Mouse (Mus musculus): ENCODE data around the gene Hus1b. TPM values are rescaled to one million over a fixed set of nuclear protein-coding genes. Genes with fewer than 3 reads are reported as not detected.
A peak's percentile ranks its signal among the peaks of the same experiment; 100 is the strongest.

The Hus1b gene
- total and polyA plus RNA-seq, 3 experiments, result 0.08 to 0.19 TPM; not detected in 1

DNA sequence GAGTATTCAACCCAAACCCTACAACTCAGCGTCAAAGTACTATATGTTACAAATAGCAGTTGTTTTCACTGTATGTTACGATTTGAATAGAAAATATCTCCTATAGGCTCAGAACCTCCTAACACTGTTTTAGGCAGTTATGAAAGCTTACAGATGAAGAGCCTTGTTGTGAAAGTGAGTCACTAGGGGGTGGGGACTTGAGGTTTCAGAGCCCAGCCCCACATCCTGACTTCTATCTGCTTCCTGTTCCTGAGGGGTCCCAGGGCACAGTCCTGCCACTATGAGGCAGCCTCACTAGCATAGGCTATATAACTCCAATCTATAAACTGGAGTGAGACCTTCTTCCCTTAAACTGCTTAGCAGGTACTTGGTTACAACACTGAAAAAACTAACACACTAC lies 24.5 kb upstream of the Hus1b start:
- H3K27ac ChIP-seq (ENCODE audit: control insufficient read depth, low read depth, low read length), result peak overlapping the region; percentile 82
- DNase-seq (ENCODE audit: low read depth, low spot score), result peak; percentile 92
- H3K9ac ChIP-seq (ENCODE audit: control insufficient read depth, low read depth, low read length, poor library complexity, severe bottlenecking), result peak overlapping the region; percentile 47
- TF ChIP-seq POLR2AphosphoS2 (IDR thresholded peaks at IDR 0.05; ENCODE audit: low read length) (no peak), TBP (IDR thresholded peaks at IDR 0.05; ENCODE audit: low read depth, low read length) (peak; percentile 71; the same call in 1 of the 2 replicates), CHD1 (IDR thresholded peaks at IDR 0.05; ENCODE audit: low read depth, low read length) (no peak), JUND (IDR thresholded peaks at IDR 0.05; ENCODE audit: low read depth, low read length) (no peak), RCOR1 (IDR thresholded peaks at IDR 0.05; ENCODE audit: low read depth, low read length) (no peak), KAT2A (conservative IDR thresholded peaks at IDR 0.05; ENCODE audit: low read depth, low read length) (no peak), MAZ (IDR thresholded peaks at IDR 0.05; ENCODE audit: low read depth, low read length) (no peak), ETS1 (IDR thresholded peaks at IDR 0.05; ENCODE audit: low read depth, low read length) (peak; percentile 60), GATA1 (IDR thresholded peaks at IDR 0.05; ENCODE audit: low read depth, low read length) (no peak), MYC (IDR thresholded peaks at IDR 0.05; ENCODE audit: low read depth, low read length) (no peak), ZNF384 (IDR thresholded peaks at IDR 0.05; ENCODE audit: low read depth, low read length) (no peak), ELF1 (IDR thresholded peaks at IDR 0.05; ENCODE audit: low read depth, low read length) (peak; percentile 63), GABPA (IDR thresholded peaks at IDR 0.05; ENCODE audit: low read depth, low read length) (no peak), SIN3A (IDR thresholded peaks at IDR 0.05; ENCODE audit: low read length) (peak; percentile 53; the same call in 1 of the 2 replicates), MAFK (IDR thresholded peaks at IDR 0.05; ENCODE audit: borderline replicate concordance, low read depth, low read length) (no peak), EP300 (IDR thresholded peaks at IDR 0.05; ENCODE audit: low read depth in 1 of 2, low read length in 2 of 2) (peak; percentile 38 to 47; a peak in 2 of 4 replicates), CHD2 (IDR thresholded peaks at IDR 0.05; ENCODE audit: low read length) (no peak), MXI1 (IDR thresholded peaks at IDR 0.05; ENCODE audit: low read depth, low read length) (peak; percentile 63; the same call in 1 of the 2 replicates), POLR2AphosphoS5 (IDR thresholded peaks at IDR 0.05; ENCODE audit: borderline replicate concordance, low read depth, low read length) (no peak), MYB (IDR thresholded peaks at IDR 0.05; ENCODE audit: low read depth, low read length) (no peak), USF1 (IDR thresholded peaks at IDR 0.05; ENCODE audit: low read depth, low read length) (no peak), UBTF (IDR thresholded peaks at IDR 0.05; ENCODE audit: borderline replicate concordance, insufficient read depth, low read depth, low read length) (no peak), SMC3 (IDR thresholded peaks at IDR 0.05; ENCODE audit: low read depth, low read length) (no peak), ZKSCAN1 (IDR thresholded peaks at IDR 0.05; ENCODE audit: low read depth, low read length) (no peak), NRF1 (IDR thresholded peaks at IDR 0.05; ENCODE audit: insufficient read depth, low read depth, low read length, poor library complexity, severe bottlenecking) (no peak), NELFE (IDR thresholded peaks at IDR 0.05; ENCODE audit: low read depth, low read length) (no peak), POLR2A (IDR thresholded peaks at IDR 0.05; ENCODE audit: control insufficient read depth in 1 of 2, insufficient read depth in 1 of 2, low read depth in 1 of 2, low read length in 2 of 2, poor library complexity in 1 of 2) (peak in 1 of 2 experiments; percentile 49; a peak in 2 of 4 replicates), ZC3H11A (IDR thresholded peaks at IDR 0.05; ENCODE audit: low read depth, low read length) (no peak), HCFC1 (IDR thresholded peaks at IDR 0.05; ENCODE audit: low read depth, low read length) (0 out of 2 replicates have a peak, but pooled peaks have one; percentile 37), ZMIZ1 (IDR thresholded peaks at IDR 0.05; ENCODE audit: low read depth, low read length) (no peak), TAL1 (IDR thresholded peaks at IDR 0.05; ENCODE audit: low read length) (no peak), CTCF (IDR thresholded peaks at IDR 0.05 in 2 of 3, conservative IDR thresholded peaks at IDR 0.05 in 1 of 3; ENCODE audit: control insufficient read depth in 1 of 3, insufficient read depth in 1 of 3, low read depth in 2 of 3, low read length in 3 of 3, poor library complexity in 1 of 3, severe bottlenecking in 1 of 3) (peak in 2 of 3 experiments; percentile 17 to 28; a peak in 3 of 6 replicates), TCF12 (IDR thresholded peaks at IDR 0.05; ENCODE audit: low read depth, low read length) (no peak), BHLHE40 (IDR thresholded peaks at IDR 0.05; ENCODE audit: borderline replicate concordance, low read depth, low read length) (no peak), USF2 (IDR thresholded peaks at IDR 0.05; ENCODE audit: borderline replicate concordance in 1 of 2, insufficient read depth in 1 of 2, low read depth in 1 of 2, low read length in 2 of 2) (no peak), RAD21 (IDR thresholded peaks at IDR 0.05; ENCODE audit: low read depth, low read length) (no peak), MAX (IDR thresholded peaks at IDR 0.05; ENCODE audit: low read length) (no peak), MEF2A (IDR thresholded peaks at IDR 0.05; ENCODE audit: extremely low read depth, insufficient replicate concordance, low read depth, low read length, poor library complexity, severe bottlenecking) (no peak)

More for the DNA sequence above, 24.5 kb upstream of the Hus1b start:
- peak overlapping the region; percentile 32 to 87; a peak in 3 of 4 replicates for H3K4me3 ChIP-seq (ENCODE audit: control insufficient read depth in 1 of 2, insufficient read depth in 1 of 2, low read depth in 2 of 2, low read length in 2 of 2)
- H3K79me2 ChIP-seq (ENCODE audit: control insufficient read depth, insufficient read depth, low read length, poor library complexity), result peaks cover 29% of the 10 kb centered on the region
- H3K36me3 ChIP-seq (ENCODE audit: control insufficient read depth in 1 of 2, insufficient read depth in 2 of 2, low read length in 2 of 2), result peaks cover 0 to 25% of the 10 kb centered on the region in 2 experiments; a peak in 2 of 4 replicates
- H3K27me3 ChIP-seq (ENCODE audit: control insufficient read depth in 1 of 2, insufficient read depth in 2 of 2, low read length in 2 of 2), result no peaks in the 10 kb centered on the region
- no peaks in the 10 kb centered on the region for H3K9me3 ChIP-seq (replicated peaks; ENCODE audit: insufficient read depth, low read length)
- peaks cover 10 to 19% of the 10 kb centered on the region in 2 experiments for H3K4me1 ChIP-seq (ENCODE audit: control insufficient read depth in 1 of 2, insufficient read depth in 2 of 2, low read length in 2 of 2)

Measured in MEL (cell line).